Mouse (Mus musculus) forebrain, embryonic 14.5 days (tissue): ENCODE measurements around the gene Krt1. TPM values are rescaled to one million over a fixed set of nuclear protein-coding genes. Genes with fewer than 3 reads are reported as not detected.

Experiments
- microRNA-seq: library from miRNA; unstranded; fragments of <30 nt; microRNA quantifications from one replicate; pipeline ENCODE4, GENCODE M21; 2016
- polyA plus RNA-seq: library from polyadenylated mRNA; unstranded; fragments of >200 nt; fragmentation: Nextera tagmentation; extraction: Ambion mirVana; gene quantifications from 2 replicates; pipeline ENCODE4 v1.2.1, GENCODE M21; 2014

The Krt1 gene
- polyA plus RNA-seq, 1 experiment from 2014 or later: 5.2 TPM

Small RNA genes lying within 50 kb of the gene (microRNA-seq; reads per million reads assigned to microRNA genes)
- gene Gm44356: not detected

Other genes with a start within 250 kb of the Krt1 start
- not detected in 2 replicates for gene Gm5414, start 222.6 kb downstream of the Krt1 start, polyA plus RNA-seq
- not detected in 2 replicates for gene Gm5478, start 203.4 kb downstream of the Krt1 start, polyA plus RNA-seq
- gene Krt6b, start 170.5 kb downstream of the Krt1 start, polyA plus RNA-seq: not detected in 2 replicates
- gene Krt6a, start 156.5 kb downstream of the Krt1 start, polyA plus RNA-seq: not detected in 2 replicates
- not detected in 2 replicates for gene Krt5, start 137.9 kb downstream of the Krt1 start, polyA plus RNA-seq
- not detected in 2 replicates for gene Krt71, start 107.7 kb downstream of the Krt1 start, polyA plus RNA-seq
- not detected in 2 replicates for gene Krt72, start 64.3 kb downstream of the Krt1 start, polyA plus RNA-seq
- gene Krt73, start 48.4 kb downstream of the Krt1 start, polyA plus RNA-seq: 0.36 and 0.81 TPM in 2 replicates
- not detected in 2 replicates for gene Krt2, start 32.6 kb downstream of the Krt1 start, polyA plus RNA-seq
- 0.32 and 0.91 TPM in 2 replicates for gene Krt77, start 18.9 kb upstream of the Krt1 start, polyA plus RNA-seq
- not detected in 2 replicates for gene Krt76, start 42.1 kb upstream of the Krt1 start, polyA plus RNA-seq
- gene Krt4, start 73.9 kb upstream of the Krt1 start, polyA plus RNA-seq: not detected in 2 replicates
- gene Krt79, start 89.5 kb upstream of the Krt1 start, polyA plus RNA-seq: 0.10 and 0.27 TPM in 2 replicates
- gene Krt78, start 103.5 kb upstream of the Krt1 start, polyA plus RNA-seq: not detected in 2 replicates
- gene Krt8, start 153.7 kb upstream of the Krt1 start, polyA plus RNA-seq: 2.7 and 3.7 TPM in 2 replicates
- gene Krt18, start 177.4 kb upstream of the Krt1 start, polyA plus RNA-seq: 5.6 and 7.1 TPM in 2 replicates
- 99.3 and 100 TPM in 2 replicates for gene Eif4b, start 223.0 kb upstream of the Krt1 start, polyA plus RNA-seq
- gene Tns2, start 249.6 kb upstream of the Krt1 start, polyA plus RNA-seq: 5.5 and 8.2 TPM in 2 replicates